Mouse (Mus musculus) bone marrow, adult 2 months (tissue): ENCODE measurements at regions not wholly inside any gene's neighbourhood (a gene's known extent, or its start where the extent isn't known, plus 50 kb on each side); places are given as distances from the start of the nearest gene placed in this dataset.

ENCODE experiments used
- H3K27ac ChIP-seq: fragments of 200-500 bp; 2 replicates; pipeline ENCODE4 v1.5.1; 2012; ENCODE audit warnings: low read depth, mild to moderate bottlenecking, control low read depth, inconsistent platforms, low read length; ENCODE audit not compliant: control insufficient read depth, poor library complexity, insufficient read depth
- H3K4me1 ChIP-seq: fragments of 200-500 bp; 2 replicates; pipeline ENCODE4 v1.6.1; 2011; ENCODE audit warnings: low read length; ENCODE audit not compliant: control insufficient read depth, insufficient read depth
- H3K4me3 ChIP-seq: fragments of 200-500 bp; replicated peaks from 2 replicates; pipeline ENCODE3; 2011; ENCODE audit warnings: mild to moderate bottlenecking, low read depth, low read length, control low read depth; ENCODE audit not compliant: control insufficient read depth
- CTCF ChIP-seq: fragments of 200-500 bp; IDR thresholded peaks from 2 replicates; pipeline ENCODE4 v1.5.1; 2011; ENCODE audit warnings: low read length, control low read depth; ENCODE audit not compliant: control insufficient read depth, insufficient read depth
- POLR2A ChIP-seq: fragments of 200-500 bp; IDR thresholded peaks from 2 replicates; pipeline ENCODE4 v1.6.1; 2011; ENCODE audit warnings: low read depth, mild to moderate bottlenecking, control low read depth, low read length, borderline replicate concordance; ENCODE audit not compliant: control insufficient read depth
- WGBS: fragments of 180-500 bp; shearing (Covaris S2); methylation state at CpG from one replicate; pipeline ENCODE4 v1.1.7; 2018; 5-methylcytosine and 5-hydroxymethylcytosine counted together

GRCm38 (mm10) chr11:6785471-6785870 is 52.0 kb downstream of the Gm11983 start:
- Histone ChIP-seq H3K4me3 (no peak overlapping the region), H3K4me1 (no peaks in the 10 kb centered on the region), H3K27ac (no peak overlapping the region)
- TF ChIP-seq POLR2A (no peak), CTCF (no peak)
- WGBS = 70% methylated on average over 1 of the region's 1 CpGs

- WGBS = 86% methylated on average over 14 of the region's 14 CpGs
- no peaks in the 10 kb centered on the region for H3K4me1 ChIP-seq
- TF ChIP-seq POLR2A = no peak
- TF ChIP-seq CTCF = no peak
- H3K4me3 ChIP-seq = no peak overlapping the region
- H3K27ac ChIP-seq = no peak overlapping the region
Measured at GRCm38 (mm10) chr11:6782826-6783225, 54.6 kb downstream of the Gm11983 start.

DNA sequence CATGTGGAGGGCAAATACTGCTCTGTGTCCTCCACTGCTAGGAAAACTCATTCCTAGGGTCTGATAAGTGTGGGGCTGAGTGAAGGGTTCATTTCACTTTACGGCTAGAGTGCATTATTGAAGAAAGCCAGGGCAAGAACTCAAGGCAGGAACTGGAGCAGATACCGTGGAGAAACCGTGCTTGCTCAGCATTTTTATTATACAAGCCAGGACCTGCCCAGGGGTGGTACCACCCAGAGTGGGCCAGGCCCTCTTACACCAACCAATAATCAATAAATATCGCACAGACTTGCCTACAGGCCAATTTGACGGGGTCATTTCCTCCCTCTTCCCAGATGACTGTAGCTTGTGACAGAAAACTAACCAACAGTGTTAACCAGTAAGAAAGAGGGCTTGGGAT is 57.7 kb downstream of the Gm11983 start:
- no peak for TF ChIP-seq CTCF
- no peak for TF ChIP-seq POLR2A
- Histone ChIP-seq H3K27ac (no peak overlapping the region), H3K4me3 (no peak overlapping the region), H3K4me1 (no peaks in the 10 kb centered on the region)
- WGBS = 65% methylated on average over 5 of the region's 5 CpGs

DNA sequence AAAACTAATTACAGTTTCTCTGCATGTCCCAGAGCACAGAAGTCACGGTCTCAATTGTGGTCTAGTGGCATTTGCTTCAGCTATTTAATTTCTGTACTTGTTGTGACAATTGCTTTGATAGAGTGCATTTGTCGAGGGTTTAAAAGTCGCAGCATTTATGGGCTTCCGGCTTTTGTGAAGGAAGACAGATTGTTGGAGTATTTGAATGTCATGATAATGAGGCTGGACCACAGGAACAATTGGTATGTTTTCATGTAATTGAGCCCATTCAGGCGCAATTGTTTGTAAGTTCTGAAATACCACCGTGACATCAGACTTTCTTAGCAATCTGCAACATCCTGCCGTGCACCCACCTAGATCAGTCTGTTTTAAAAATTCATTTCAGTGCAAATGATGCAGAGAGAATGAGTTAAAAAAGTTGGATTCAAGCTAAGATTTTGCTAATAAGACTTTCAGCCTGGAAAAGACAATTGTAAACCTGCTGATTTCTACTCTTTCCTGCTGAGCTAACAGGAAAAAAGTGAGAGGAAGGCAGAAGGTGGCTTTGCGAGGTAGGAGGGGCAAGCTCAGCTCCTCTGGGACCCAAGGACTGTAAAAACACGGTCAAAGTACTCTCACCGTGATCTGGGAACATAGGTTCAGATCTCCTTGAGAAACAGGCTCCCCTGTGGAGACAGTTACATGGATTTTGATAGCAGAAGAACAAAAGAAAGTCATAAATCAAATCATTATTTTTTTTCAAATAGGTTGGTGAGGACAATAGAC is 58.7 kb downstream of the Gm11983 start:
- 37% methylated on average over 10 of the region's 10 CpGs for WGBS
- Histone ChIP-seq H3K4me1 (no peaks in the 10 kb centered on the region), H3K27ac (no peak overlapping the region), H3K4me3 (no peak overlapping the region)
- TF ChIP-seq POLR2A (no peak), CTCF (no peak)

DNA sequence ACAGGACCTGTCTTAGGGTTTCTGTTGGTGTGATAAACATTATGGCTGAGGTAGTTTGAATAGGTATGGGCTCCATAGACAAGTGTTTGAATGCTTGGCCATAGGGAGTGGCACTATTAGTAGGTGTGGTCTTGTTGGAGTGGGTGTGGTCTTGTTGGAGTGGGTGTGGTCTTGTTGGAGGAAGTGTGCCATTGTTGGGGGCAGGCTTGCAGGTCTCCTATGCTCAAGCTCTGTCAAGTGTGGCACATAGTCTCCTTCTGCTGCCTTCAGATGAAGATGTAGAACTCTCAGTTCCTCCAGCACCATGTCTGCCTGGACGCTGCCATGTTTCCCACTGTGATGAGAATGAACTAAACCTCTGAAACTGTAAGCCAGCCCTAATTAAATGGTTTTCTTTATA is 59.9 kb downstream of the Gm11983 start:
- Histone ChIP-seq H3K27ac (no peak overlapping the region), H3K4me1 (no peaks in the 10 kb centered on the region), H3K4me3 (no peak overlapping the region)
- TF ChIP-seq CTCF = no peak
- TF ChIP-seq POLR2A = no peak
- 88% methylated on average over 1 of the region's 1 CpGs for WGBS

DNA sequence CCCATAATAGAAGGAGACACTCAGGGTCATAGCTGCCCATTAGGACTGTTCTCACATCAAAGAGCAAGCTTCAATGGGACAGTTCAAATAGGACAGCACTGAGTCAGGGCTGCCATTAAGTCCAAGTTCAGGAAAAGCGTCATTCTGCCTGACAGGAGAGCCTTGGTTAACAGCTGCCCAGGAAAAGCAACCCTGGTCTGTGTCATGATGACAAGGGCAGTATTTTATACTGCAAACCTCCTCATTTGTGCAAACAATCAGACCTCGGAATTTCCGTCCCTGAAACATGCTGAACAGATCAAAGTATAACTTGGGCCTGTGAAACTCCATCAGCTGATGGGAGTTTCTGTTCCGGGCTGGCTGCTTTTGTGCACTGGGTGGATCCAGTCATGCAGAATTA is 62.8 kb downstream of the Gm11983 start:
- no peak overlapping the region for H3K4me3 ChIP-seq
- H3K4me1 ChIP-seq = no peaks in the 10 kb centered on the region
- whole genome bisulfite sequencing = 68% methylated on average over 4 of the region's 4 CpGs
- no peak overlapping the region for H3K27ac ChIP-seq
- no peak for TF ChIP-seq POLR2A
- TF ChIP-seq CTCF = no peak

- Histone ChIP-seq H3K27ac (no peak overlapping the region), H3K4me3 (no peak overlapping the region), H3K4me1 (no peaks in the 10 kb centered on the region)
- WGBS = 71% methylated on average over 5 of the region's 5 CpGs
- no peak for TF ChIP-seq POLR2A
Measured at GRCm38 (mm10) chr11:6773951-6774350, 63.5 kb downstream of the Gm11983 start.

DNA sequence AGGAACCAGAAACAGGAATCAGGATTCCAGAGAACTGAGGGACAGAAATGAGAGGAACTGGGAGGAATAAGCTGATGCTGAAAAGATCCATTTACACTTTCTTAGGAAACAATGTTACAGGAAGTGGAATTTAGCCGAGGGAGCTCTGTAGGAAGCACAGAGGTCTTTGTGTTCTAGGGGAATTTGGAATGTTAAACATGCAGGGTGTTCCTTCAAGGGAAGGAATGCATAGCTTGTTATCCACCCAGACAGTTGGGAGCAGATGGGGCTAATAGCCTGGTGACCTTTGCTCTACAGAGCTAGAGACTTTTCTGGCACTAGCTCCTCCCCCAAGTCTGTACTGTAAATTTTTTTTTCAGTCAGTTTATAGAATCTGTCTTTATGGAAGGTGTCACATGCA is 64.1 kb downstream of the Gm11983 start:
- WGBS = 7% methylated on average over 1 of the region's 1 CpGs
- H3K4me1 ChIP-seq = no peaks in the 10 kb centered on the region
- no peak overlapping the region for H3K27ac ChIP-seq
- no peak overlapping the region for H3K4me3 ChIP-seq
- no peak for TF ChIP-seq POLR2A
- no peak for TF ChIP-seq CTCF

DNA sequence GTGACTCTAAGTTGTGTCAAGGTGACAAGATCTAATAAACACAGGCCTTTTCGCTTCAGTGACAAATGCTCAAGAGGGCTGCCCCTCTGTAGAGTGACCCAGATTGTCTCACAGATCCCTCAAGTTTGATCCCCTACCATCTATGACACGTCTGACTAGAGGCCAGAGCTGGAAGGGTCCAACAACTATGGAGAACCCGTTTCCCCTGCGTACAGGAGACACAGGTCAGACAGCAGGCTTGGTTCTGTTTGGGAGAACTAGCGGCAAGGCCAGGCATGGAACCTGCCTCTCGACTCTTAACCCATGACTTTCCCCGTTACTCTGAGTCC is 68.1 kb downstream of the Gm11983 start:
- no peak overlapping the region for H3K4me3 ChIP-seq
- no peaks in the 10 kb centered on the region for H3K4me1 ChIP-seq
- H3K27ac ChIP-seq = no peak overlapping the region
- no peak for TF ChIP-seq CTCF
- no peak for TF ChIP-seq POLR2A
- 76% methylated on average over 7 of the region's 7 CpGs for WGBS
